Mouse (Mus musculus) hindbrain, embryonic 12.5 days (tissue): ENCODE measurements around the gene Slc22a4. TPM values are rescaled to one million over a fixed set of nuclear protein-coding genes. Genes with fewer than 3 reads are reported as not detected.

Source experiments
- ATAC-seq: fragments of 200-750 bp; cut with Nextera tagmentation; 2 replicates; pipeline ENCODE4 v1.8.0; 2017; ENCODE audit warnings: moderate TSS enrichment; ENCODE audit not compliant: low FRiP score
- H3K27ac ChIP-seq: fragments of 300-500 bp; sonication (generic); 2 replicates; pipeline ENCODE4 v1.5.1; 2016; ENCODE audit warnings: mild to moderate bottlenecking
- H3K27me3 ChIP-seq: fragments of 300-500 bp; sonication (generic); 2 replicates; pipeline ENCODE4 v1.6.1; 2016; ENCODE audit warnings: mild to moderate bottlenecking
- H3K36me3 ChIP-seq: fragments of 300-500 bp; sonication (generic); 2 replicates; pipeline ENCODE4 v1.6.1; 2016; ENCODE audit warnings: mild to moderate bottlenecking
- H3K4me1 ChIP-seq: fragments of 300-500 bp; sonication (generic); 2 replicates; pipeline ENCODE4 v1.6.1; 2016
- H3K4me2 ChIP-seq: fragments of 300-500 bp; sonication (generic); replicated peaks from 2 replicates; pipeline ENCODE4 v1.6.1; 2016; ENCODE audit warnings: mild to moderate bottlenecking
- H3K4me3 ChIP-seq: fragments of 300-500 bp; sonication (generic); 2 replicates; pipeline ENCODE4 v1.5.1; 2016; ENCODE audit warnings: mild to moderate bottlenecking
- H3K9ac ChIP-seq: fragments of 300-500 bp; sonication (generic); 2 replicates; pipeline ENCODE4 v1.6.1; 2016; ENCODE audit warnings: mild to moderate bottlenecking, moderate library complexity
- H3K9me3 ChIP-seq: fragments of 300-500 bp; sonication (generic); replicated peaks from 2 replicates; pipeline ENCODE4 v1.6.1; 2016; ENCODE audit warnings: mild to moderate bottlenecking
- whole genome bisulfite sequencing: fragments of 180-500 bp; shearing (Covaris S2); methylation state at CpG from one replicate; pipeline ENCODE4 v1.1.7; 2016; 5-methylcytosine and 5-hydroxymethylcytosine counted together
- polyA plus RNA-seq: library from polyadenylated mRNA; unstranded; fragments of >200 nt; fragmentation: Nextera tagmentation; extraction: Ambion mirVana; gene quantifications from 2 replicates; pipeline ENCODE4 v1.2.1, GENCODE M21; 2016

Gene Slc22a4
- 1.3 and 1.4 TPM in 2 replicates for polyA plus RNA-seq

DNA sequence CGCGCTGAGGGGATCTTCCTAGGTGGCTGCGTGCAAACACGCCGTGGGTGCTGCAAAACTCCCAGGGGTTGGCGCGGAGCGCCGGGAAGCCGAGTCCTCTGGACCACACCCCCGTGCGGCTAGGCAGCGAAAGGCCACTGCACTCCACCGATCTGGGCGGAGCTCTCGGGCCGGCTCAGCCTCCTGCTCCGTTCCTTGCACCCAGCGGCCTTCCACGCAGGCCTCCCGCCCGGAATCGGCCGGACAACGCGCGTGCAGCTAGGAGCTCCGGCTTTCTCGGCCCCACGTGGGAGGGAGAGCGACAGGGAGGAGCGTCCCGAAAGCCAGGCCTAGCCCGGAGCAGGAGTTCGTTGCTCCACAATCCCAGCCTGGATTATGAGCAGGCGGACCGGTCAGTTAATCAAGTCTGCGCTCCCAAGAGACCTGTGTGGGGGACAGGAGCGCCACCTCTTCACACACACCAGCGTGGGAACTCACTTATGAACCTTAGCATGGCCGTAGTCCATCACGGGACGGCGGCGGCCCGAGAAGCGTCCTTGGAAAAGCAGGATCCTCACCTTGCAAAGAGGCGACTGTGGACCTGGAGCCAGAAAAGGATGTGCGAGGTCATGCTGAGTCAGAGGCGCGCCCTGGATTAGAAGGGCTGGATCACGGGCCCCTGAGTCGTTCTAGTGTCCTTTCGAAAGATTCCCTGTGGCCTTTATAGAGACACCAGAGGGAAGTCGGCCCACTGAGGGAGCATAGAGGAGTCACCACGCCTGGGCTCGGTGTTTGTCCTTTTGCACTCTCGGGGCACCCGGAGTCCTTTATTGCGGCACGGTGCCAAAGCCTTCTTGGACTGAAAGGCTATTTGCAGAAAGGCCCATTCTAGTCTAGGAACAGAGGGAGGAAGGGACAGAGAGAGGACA, at the start of gene Slc22a4:
Gene Slc22a4, minus strand, starts transcription at position 47 of the 908 bp plus-strand sequence.
- peak within 1 kb of the TSS; percentile 98 for H3K4me2 ChIP-seq
- peak within 1 kb of the TSS; percentile 67 for H3K9ac ChIP-seq
- 3% methylated on average over 61 of the region's 61 CpGs for WGBS
- H3K9me3 ChIP-seq: no peaks in the 10 kb centered on the region
- peak within 1 kb of the TSS; percentile 53 for H3K4me3 ChIP-seq
- H3K27ac ChIP-seq: no peak within 1 kb of the TSS
- peak; percentile 81 for ATAC-seq
- H3K36me3 ChIP-seq: no peaks in the 10 kb centered on the region
- peaks cover 14% of the 10 kb centered on the region for H3K4me1 ChIP-seq
- H3K27me3 ChIP-seq: peaks cover 44% of the 10 kb centered on the region

DNA sequence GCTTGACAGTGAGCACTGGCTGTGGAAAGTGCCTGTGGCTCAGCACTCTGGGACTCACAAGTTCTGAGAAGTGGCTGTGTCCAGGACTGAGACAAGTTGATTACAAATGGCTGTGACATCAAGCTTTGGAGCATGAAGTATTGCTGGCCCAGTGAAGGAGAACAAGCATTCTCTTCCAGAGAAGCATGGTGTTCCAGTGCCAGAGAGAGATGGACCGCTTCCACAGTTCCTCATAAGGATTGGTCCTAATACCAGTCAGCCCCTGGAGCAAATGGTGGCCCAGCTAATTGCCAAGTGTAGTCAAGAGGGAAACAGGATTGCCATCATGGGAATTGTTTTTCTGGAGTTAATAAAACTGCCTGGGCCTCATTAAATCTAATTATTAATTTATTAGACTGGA, 48.2 kb upstream of the Slc22a4 start:
- Histone ChIP-seq H3K4me1 (peaks cover 9% of the 10 kb centered on the region; the same call in 1 of the 2 replicates), H3K36me3 (no peaks in the 10 kb centered on the region), H3K9ac (no peak overlapping the region), H3K4me2 (no peak overlapping the region), H3K27ac (no peak overlapping the region), H3K9me3 (no peaks in the 10 kb centered on the region), H3K27me3 (no peaks in the 10 kb centered on the region), H3K4me3 (no peak overlapping the region)
- 89% methylated on average over 1 of the region's 1 CpGs for WGBS
- ATAC-seq: no peak

DNA sequence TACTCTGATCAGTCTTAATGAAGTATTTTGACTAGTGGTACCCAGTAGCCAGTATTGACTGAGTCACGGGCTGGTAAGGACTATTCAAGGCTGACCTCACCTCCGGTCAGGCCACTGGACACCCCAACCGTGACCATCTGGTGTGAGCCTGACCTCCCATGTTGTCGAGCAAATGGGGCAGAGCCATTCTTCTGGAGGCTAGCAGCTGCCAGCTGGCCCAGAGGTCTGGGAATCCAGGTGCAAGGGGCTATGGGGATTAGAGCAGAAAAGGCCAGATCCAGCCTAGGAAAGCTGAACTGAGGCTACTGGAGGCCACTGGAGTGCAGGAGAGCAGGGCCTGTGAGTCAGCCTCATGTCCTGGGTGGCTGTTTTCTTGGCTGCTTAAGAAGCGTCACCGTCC, 47.5 kb upstream of the Slc22a4 start:
- Histone ChIP-seq H3K9ac (no peak overlapping the region), H3K4me2 (no peak overlapping the region), H3K27ac (no peak overlapping the region), H3K9me3 (no peaks in the 10 kb centered on the region), H3K4me3 (no peak overlapping the region), H3K4me1 (peaks cover 9% of the 10 kb centered on the region; the same call in 1 of the 2 replicates), H3K27me3 (no peaks in the 10 kb centered on the region), H3K36me3 (no peaks in the 10 kb centered on the region)
- WGBS: 64% methylated on average over 6 of the region's 6 CpGs
- no peak for ATAC-seq

DNA sequence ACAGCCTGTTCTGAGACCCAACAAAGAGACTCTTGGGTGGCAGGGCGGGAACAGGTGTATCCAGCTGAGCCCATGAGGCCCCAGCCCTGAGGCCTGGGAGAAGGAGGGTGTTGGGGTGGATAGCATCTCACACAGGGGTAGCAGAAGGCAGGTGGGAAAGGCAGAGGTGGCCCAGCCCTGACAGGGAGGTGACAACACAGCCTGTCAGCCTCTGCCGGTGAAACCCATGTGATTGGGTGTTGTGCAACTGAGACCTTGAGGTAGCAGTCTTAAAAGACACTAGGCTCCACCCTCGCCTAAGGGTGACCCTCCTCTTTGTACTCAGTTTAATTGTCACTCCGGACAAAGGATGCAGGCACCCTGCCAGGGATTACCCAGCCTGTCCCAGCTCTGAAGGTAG, 45.4 kb upstream of the Slc22a4 start:
- no peak overlapping the region for H3K4me2 ChIP-seq
- 41% methylated on average over 4 of the region's 4 CpGs for WGBS
- no peaks in the 10 kb centered on the region for H3K9me3 ChIP-seq
- H3K27ac ChIP-seq: no peak overlapping the region
- ATAC-seq: no peak
- H3K4me1 ChIP-seq: peaks cover 17% of the 10 kb centered on the region; the same call in 1 of the 2 replicates
- H3K27me3 ChIP-seq: 0 out of 2 replicates have a peak, but pooled peaks cover 4% of the 10 kb centered on the region
- H3K36me3 ChIP-seq: no peaks in the 10 kb centered on the region
- no peak overlapping the region for H3K9ac ChIP-seq
- H3K4me3 ChIP-seq: no peak overlapping the region

DNA sequence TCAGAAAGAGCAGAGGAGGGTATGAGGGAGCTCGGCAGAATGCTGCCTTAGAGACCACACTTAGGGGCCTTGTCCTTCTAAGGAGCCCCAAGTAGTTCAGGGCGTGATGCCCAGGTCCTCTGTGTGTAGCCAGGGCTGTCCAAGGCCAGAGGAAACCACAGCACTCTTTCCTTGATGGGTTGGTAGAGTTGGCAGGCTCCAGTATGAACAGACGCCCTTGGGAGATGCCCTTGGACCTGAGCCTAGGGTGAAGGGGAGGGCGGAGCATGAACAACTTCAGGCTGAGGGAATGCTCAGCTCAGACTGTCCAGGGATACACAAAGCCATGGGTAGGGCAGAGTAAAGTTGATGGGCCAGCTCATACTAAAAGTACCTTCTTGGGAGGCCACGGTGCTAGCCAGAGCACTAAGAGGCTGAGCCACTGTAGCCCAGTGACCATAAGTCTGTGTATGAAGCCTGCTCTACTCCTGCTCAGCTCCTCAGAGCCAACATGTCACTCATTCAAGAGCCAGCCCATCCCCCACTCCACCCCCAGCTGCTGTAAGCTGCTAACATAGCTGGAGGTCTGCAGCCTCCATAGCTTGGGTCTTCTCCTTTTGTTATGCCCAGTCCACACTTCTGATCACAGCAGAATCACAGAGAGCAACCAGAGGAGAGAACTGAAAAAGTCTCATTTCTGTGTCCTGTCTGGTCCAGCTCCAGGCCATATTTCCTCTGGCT, 44.0 kb upstream of the Slc22a4 start:
- 84% methylated on average over 5 of the region's 5 CpGs for WGBS
- H3K27me3 ChIP-seq: 0 out of 2 replicates have a peak, but pooled peaks cover 11% of the 10 kb centered on the region
- H3K9ac ChIP-seq: no peak overlapping the region
- no peak overlapping the region for H3K4me2 ChIP-seq
- H3K36me3 ChIP-seq: no peaks in the 10 kb centered on the region
- no peak overlapping the region for H3K4me3 ChIP-seq
- no peak overlapping the region for H3K27ac ChIP-seq
- no peak for ATAC-seq
- peaks cover 26% of the 10 kb centered on the region for H3K4me1 ChIP-seq
- no peaks in the 10 kb centered on the region for H3K9me3 ChIP-seq

DNA sequence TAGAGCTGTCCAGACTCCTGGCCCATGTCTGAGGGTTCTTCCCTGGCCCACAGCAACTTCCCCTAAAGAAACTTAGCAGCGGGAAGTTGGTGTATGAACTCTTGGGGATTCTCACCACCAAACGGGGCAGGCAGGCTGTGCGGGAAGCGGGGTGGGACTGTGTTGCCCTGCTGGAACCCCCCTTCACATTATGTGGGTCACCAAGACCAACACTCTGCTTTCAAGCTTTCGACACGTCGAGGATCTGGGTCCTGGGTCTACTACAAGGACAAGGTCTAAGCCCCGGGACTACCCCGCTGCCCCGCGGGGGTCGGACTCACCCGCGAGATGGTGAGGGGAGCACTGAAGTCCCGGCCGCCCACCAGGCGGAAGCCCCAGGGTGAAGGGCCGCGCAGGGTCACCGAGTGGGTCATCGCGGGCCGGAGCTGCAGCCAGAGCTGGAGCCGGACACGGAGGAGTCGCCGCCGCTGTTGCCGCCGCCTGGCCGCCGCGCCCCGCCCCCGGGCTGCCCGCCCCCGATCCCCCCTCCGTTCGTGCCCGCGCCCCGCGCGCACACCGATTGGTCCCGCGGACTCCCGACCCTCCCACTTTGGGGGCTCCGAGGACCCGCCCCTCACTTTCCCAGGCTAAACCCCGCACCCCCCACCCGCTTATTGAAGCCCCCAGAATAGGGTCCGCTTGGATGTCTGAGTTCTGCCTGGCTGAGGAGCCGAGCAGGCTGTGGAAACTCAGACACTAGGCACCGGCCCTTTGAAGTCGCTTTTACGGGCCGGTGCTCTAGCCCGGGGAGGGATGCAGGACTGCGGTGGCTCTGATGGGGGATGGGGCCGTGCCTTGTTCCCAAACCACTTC, 40.9 kb upstream of the Slc22a4 start, which contains the start of gene Pdlim4:
Gene Pdlim4, minus strand, starts transcription at position 495 of the 852 bp plus-strand sequence.
- ATAC-seq: peak; percentile 55
- H3K4me2 ChIP-seq: peak within 1 kb of the TSS; percentile 88
- 0 out of 2 replicates have a peak, but pooled peaks cover 11% of the 10 kb centered on the region for H3K27me3 ChIP-seq
- no peaks in the 10 kb centered on the region for H3K36me3 ChIP-seq
- WGBS: 2% methylated on average over 57 of the region's 61 CpGs
- H3K4me1 ChIP-seq: peaks cover 29% of the 10 kb centered on the region
- H3K9ac ChIP-seq: peak within 1 kb of the TSS; percentile 80
- peak within 1 kb of the TSS; percentile 60 for H3K4me3 ChIP-seq
- no peaks in the 10 kb centered on the region for H3K9me3 ChIP-seq
- H3K27ac ChIP-seq: 0 out of 2 replicates have a peak within 1 kb of the TSS, but pooled peaks have one; percentile 40

DNA sequence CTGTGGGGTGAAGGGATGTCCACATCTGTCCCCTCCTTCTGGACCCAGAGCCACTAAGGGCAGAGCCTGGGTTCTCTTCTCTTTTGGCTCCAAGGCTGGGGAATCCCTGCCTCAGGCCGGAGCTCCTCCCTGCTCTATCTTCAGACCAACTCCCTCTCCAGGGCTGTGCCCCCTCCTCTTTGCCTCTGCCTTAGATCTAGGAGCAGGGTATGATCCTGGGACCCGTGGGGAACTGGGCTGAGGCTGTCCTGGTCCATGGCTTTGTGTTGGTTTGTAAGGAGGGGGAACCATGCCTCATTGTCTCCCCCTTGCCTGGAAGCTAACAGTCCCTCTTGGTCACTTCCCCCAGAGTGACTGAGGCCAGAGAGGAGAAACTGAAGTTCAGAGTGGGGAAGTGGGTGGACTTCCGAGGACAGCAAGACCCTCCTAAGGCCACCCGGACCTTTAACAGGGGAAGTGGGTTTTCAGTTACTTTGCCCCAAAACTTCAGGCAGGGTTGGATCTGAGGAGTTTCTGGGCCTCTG, 40.2 kb upstream of the Slc22a4 start:
- peak overlapping the region; percentile 80 for H3K9ac ChIP-seq
- no peaks in the 10 kb centered on the region for H3K36me3 ChIP-seq
- H3K9me3 ChIP-seq: no peaks in the 10 kb centered on the region
- 0 out of 2 replicates have a peak, but pooled peaks cover 11% of the 10 kb centered on the region for H3K27me3 ChIP-seq
- H3K27ac ChIP-seq: 0 out of 2 replicates have a peak overlapping the region, but pooled peaks have one; percentile 40
- H3K4me1 ChIP-seq: peaks cover 29% of the 10 kb centered on the region
- WGBS: 30% methylated on average over 4 of the region's 4 CpGs
- peak overlapping the region; percentile 60 for H3K4me3 ChIP-seq
- peak overlapping the region; percentile 88 for H3K4me2 ChIP-seq
- ATAC-seq: no peak

DNA sequence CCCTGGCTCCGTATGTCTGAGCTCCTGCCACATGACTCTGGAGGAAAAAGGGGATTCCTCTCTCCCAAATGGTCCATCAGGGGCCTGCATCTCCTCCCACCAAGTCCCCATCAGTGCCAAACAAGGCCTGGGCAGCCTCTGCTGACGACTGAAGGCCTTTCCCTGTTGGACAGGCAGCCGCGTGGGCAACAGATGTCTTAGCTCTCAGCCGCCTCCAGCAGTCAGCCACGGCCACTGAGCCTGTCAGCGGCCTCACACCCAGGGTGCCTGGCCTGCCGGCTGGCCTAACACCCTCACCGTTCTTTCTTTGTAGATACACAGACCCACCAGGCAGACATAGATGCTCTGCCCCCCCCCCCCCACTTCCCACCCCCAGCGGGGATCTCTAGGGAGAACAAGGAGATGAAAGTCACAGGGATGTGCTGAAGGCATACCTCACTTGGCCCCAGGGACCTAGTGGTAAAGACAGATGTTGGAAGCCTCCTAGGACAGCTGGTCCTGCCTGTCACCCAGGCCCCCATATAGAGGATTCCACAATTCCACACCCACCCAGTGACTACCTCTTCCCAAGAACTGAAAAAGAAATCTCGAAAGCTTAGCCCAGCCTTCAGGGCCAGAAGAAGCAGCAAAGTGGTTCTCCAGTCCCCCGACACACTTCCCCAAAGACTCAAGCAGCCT, 39.6 kb upstream of the Slc22a4 start:
- Histone ChIP-seq H3K4me3 (peak overlapping the region; percentile 60), H3K27me3 (0 out of 2 replicates have a peak, but pooled peaks cover 11% of the 10 kb centered on the region), H3K27ac (no peak overlapping the region), H3K9ac (0 out of 2 replicates have a peak overlapping the region, but pooled peaks have one; percentile 80), H3K4me2 (peak overlapping the region; percentile 88), H3K9me3 (no peaks in the 10 kb centered on the region), H3K4me1 (peaks cover 26% of the 10 kb centered on the region), H3K36me3 (no peaks in the 10 kb centered on the region)
- WGBS: 19% methylated on average over 12 of the region's 12 CpGs
- ATAC-seq: no peak

DNA sequence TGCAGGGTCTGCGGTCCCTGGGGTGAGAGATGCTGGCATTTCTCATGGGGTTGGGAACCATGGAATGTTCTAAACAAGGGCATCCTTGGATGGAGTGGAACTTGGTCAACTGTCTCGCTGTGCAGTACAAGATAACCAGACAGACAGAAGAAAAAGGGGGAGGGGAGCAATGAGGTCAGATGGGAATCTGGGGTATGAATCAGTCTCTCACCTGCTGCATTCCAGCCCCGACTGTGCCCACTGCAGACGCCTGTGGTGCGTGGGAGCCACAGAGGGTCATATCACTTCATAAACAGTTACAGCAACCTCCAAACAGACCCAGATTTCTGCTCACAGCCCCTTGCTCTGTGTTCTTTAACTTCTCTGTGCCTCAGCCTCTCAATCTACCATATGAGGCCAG, 38.5 kb upstream of the Slc22a4 start:
- Histone ChIP-seq H3K36me3 (no peaks in the 10 kb centered on the region), H3K27ac (no peak overlapping the region), H3K4me1 (peaks cover 20% of the 10 kb centered on the region), H3K4me2 (no peak overlapping the region), H3K9me3 (no peaks in the 10 kb centered on the region), H3K9ac (no peak overlapping the region), H3K27me3 (peaks cover 14% of the 10 kb centered on the region; the same call in 1 of the 2 replicates), H3K4me3 (no peak overlapping the region)
- 78% methylated on average over 5 of the region's 5 CpGs for WGBS
- ATAC-seq: no peak

DNA sequence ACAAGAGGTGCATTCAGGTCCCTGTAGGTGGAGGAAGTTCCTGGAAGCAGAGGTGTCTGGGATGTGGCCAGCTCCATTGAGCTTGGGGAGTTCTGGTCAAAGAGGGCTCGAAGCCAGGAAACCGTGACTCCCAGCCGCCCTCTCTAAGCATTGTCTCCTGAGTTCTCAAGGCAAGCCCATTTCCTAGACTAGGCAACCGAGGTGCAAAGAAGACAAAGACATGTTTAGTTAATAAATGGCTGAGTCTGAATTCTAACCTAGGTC, 38.0 kb upstream of the Slc22a4 start:
- 84% methylated on average over 4 of the region's 4 CpGs for WGBS
- Histone ChIP-seq H3K4me3 (no peak overlapping the region), H3K27me3 (peaks cover 14% of the 10 kb centered on the region; the same call in 1 of the 2 replicates), H3K36me3 (no peaks in the 10 kb centered on the region), H3K9me3 (no peaks in the 10 kb centered on the region), H3K4me2 (no peak overlapping the region), H3K4me1 (peaks cover 20% of the 10 kb centered on the region), H3K27ac (no peak overlapping the region), H3K9ac (no peak overlapping the region)
- ATAC-seq: no peak
